Mouse (Mus musculus): ENCODE results near the gene Ksr2.

The Ksr2 gene

DNA sequence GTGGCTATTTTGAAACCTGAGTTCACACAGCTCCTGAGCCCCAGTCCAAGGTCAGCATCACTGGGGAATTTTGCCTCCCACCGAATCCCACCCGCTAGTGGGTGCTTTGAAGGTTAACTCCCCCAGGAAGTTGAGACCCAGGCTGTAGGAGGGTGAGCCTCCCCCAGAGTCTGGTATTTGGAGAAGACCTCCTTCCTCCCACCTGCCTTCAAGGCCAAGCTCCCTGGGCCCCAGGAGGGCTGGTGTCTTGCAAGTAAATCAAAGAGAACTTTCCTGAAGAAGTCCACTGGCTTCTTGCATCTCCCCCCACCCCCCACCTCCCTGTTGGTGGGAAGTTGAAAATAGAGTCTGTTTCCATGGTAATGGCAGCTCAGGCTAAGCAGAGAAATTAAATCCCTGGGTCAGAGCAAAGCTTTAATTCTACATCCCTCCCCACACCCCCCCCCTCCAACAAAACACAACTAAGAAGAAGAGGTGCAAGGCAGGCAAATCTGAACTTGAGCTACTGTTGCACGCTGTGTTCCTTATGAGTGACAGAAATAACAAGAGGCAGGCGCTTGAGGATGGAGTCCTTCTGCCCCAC lies 274.1 kb downstream of the Ksr2 start:
- DNase-seq (ENCODE audit: low spot score in 2 of 2): no peak

DNA sequence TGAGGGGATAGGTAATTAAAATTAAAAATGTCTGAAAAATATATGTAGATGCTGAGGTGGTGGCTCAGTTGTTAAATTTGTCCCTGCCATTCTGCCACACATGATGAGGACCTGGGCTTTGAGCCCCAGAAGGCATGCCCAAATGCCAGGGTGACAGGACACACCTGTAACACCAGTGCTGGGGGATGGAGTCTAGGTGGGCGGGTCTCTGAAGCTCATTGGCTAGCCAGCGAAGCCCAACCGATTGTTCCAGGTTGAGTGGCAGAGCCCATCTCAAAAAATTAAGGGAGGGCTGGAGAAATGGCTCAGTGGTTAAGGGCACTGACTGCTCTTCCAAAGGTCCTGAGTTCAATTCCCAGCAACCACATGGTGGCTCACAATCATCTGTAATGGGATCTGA lies 274.9 kb downstream of the Ksr2 start:
- DNase-seq (ENCODE audit: low spot score in 2 of 2): no peak

DNA sequence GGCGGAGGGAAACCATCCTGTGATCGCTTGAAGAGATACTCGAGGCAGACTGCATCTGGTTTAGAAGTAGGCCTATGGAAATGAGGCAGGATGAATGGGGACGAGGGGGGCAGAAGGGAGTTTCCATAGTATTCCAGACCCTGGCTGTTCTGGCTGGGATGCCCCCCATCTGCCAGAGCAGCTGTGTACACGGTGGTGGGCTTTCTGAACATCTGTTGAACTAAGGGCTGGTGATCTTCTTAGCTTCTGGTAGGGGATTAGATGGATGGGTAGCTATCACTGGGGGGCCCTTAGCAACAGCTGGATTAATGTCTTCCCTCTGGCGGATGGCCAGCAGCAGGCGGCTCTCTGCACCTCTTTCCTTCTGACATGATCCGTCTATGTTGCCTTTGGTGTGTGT lies 276.0 kb downstream of the Ksr2 start:
- no peak for DNase-seq (ENCODE audit: low spot score in 2 of 2)

DNA sequence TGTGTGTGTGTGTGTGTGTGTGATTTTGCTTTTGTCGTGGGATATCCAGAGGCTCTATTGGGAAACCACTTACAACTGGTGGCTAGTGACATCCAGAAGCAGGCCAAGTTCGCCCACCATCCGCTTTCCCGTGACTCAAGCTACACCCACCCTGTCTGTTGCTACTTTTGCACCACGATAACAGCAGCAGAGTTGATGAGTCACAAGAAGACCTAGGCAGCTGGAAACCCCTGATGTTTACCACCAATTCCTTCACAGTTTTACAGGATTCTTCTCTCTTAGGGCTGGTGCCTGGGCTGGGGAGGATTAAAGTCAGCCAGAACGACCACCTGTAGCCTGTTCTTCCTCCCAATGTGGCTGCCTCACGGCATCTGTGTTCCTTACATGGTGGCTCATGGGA lies 277.5 kb downstream of the Ksr2 start:
- DNase-seq (ENCODE audit: low spot score in 2 of 2): peak; percentile 78 to 82

DNA sequence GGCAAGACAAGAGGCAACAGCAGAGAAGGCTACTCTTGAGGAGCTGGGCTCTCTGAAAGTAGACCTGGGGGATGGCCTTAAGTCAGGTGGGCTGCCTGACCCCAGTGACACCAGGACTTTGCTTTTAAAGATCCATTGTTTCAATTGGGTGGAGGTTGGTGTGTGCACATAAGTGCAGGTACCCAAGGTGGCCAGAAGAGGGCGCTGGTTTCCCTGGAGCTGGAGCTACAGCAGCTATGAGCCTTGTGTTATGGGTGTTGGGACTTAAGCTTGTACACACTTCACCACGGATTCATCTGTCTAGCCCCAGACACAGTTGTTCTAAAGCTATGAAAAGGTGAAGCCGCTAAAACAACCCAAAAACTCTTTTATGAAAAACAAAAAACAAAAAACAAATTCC lies 279.8 kb downstream of the Ksr2 start:
- DNase-seq (ENCODE audit: low spot score in 2 of 2): no peak

DNA sequence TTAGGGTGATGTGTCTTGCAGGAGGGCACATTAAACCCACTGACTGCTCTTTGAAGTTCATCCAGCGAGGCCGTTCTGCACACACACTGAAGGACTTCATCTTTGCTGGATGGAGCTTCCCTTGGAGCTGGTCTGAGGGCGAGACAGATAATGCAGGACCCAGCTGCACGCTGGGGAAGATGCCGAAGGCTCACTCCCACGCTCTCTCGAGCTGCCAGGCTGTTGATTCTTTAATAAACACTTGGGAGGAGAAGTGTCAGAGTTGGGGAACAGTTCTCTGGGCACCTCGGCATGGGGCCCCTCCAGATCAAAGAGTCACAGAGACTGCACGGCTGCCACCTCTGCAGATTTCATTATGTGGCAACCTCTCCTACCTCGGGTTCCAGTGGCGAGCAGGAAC lies 280.8 kb downstream of the Ksr2 start:
- peak in 1 of 2 experiments; percentile 50 for DNase-seq (ENCODE audit: low spot score in 2 of 2)

DNA sequence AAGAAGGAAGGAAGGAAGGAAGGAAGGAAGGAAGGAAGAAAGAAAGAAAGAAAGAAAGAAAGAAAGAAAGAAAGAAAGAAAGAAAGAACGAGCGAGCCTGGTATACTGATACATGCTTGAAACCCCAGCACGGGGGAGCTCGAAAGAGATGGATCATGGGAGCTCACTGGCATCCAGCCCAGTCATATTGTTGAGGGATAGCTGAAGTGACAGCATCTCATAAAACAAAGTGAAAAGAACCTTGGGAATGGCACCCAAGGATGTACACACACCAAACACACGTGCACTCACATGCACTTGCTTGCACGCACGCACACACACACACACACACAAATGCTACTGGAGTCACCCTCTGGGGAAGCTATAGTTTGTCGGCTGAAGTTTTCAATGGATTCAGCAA lies 282.6 kb downstream of the Ksr2 start:
- no peak for DNase-seq (ENCODE audit: low spot score in 2 of 2)

DNA sequence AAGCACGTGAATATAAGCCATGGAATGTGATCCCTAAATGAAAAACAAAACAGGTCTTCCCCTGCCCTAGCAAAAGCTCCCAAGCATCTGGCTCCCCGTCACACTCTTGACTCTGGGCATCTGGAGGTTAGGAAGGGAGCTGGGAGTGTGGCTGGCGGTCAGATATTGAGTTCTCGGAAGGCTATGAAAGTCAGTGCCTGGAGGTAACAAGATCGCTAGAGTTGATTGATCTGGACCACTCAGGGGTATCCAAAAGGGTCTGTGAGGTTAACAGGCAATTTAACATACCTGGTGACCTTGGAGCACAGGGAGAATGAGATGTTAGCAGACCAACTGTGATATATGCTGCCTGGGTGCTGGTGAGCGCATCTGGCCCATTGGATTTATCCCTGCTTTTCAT lies 283.8 kb downstream of the Ksr2 start:
- DNase-seq (ENCODE audit: low spot score in 2 of 2): no peak

DNA sequence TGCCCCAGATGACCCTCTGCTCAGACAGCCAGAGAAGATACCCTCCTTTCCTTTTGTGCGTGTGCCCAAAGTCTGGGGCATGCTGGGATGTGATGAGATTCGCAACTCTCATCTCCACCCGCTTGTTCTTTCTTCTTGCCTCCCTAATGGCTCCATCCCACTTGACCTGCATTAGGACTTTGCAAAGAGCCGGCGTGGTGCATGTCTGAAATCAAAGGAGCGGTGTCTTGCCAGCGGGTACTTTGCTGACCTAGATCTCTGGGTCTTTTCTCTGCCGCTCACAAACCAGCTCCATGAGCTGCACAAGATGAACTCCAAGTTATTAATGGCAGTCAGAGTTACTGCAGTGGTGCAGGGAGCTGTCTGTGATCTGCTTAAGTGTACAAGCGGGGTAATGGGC lies 290.6 kb downstream of the Ksr2 start:
- no peak for DNase-seq (ENCODE audit: low spot score in 2 of 2)

DNA sequence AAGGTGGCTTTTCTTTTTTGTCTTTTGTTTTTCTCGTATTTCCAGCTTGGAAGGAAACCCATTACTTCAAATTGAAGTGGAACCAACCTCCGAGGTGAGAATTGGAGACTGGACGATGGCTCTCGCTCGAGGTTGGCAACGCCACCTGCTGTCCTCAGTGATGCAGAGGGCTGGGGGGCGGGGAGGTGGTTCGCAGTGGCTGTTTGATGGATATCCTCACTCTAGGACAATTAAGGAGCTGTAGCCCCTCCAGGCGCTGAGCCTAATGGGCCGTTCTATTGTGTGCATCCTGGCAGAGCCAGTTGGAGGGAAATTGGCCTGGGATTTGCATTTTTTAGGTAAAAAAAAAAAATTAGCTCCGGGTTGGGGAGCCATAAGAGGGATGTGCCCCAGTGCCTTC lies 292.8 kb downstream of the Ksr2 start:
- DNase-seq (ENCODE audit: low spot score in 2 of 2): no peak

DNA sequence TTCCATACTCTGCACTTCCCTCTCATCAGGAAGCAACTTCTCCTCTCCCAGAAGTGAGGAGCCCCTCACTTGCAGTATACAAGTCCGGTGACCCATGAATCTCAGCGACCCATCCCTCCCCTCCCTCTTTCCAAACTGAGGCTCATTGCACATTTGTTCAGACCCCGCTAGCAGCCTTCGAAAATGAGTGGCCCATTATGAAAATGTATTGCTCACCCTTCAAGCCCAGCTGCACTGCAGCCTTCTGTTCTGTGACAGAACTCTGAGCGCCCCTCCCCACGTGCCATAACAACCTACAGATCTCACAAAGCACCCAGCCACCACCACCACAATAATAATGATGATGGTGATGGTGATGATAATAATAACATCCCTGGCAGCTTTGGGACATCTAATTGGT lies 295.5 kb downstream of the Ksr2 start:
- no peak for DNase-seq (ENCODE audit: low spot score in 2 of 2)

DNA sequence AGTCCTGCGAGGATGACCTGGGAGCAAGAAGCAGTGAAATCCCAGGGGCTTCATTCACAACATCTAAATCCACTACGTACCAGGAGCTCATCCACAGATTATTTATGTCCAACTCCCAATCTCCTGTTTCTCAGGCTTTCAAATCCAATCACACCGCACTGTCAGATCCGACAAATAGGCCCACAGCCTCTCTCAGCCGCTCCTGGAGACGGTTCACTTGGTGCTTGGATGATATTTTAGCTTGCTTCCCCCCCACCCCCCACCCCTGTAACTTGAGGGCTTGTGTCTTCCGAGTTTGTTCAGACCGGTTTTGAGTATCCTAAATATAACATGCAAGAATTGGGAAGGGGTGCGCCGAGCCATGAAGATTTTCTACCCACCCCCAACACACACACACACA lies 297.8 kb downstream of the Ksr2 start:
- DNase-seq (ENCODE audit: low spot score in 2 of 2): no peak

DNA sequence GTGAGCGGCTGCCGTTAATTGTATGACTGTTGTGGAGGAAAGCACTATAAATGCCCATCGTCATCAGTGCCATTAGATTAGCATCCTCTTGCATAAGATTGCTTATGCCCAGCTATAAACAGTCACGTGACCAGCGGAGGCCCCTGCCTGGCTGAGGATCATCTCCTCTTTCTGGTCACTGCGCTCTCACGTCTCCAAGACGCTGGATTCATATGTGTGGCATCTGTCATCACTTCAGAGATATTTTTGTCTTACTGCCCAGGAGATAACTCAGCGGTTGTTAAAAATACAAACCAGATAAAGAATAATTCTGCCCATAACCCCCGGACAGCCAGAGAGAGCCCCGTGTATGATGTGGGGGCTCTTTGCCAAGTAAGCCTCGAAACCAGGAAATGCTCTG lies 298.4 kb downstream of the Ksr2 start:
- DNase-seq (ENCODE audit: low spot score in 2 of 2): no peak

DNA sequence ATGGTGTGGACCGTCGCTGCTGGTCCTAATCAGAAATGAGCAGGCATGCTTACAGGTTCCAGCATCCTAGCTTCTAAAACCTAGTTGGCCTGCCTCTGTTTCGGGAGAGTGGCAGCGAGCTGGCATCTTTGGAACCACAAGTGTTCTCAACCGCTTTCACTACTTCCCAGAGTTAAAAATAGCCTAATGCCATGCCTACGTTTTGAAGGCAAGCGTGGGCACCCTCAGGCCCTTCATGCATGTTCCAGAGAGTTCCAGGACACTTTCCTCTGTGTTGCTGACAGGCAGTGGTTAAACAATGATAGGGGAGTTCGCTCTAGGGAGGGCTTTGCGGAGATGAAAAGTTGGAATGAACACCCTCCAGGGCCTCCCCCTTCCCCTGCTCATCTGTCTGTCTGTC lies 303.3 kb downstream of the Ksr2 start:
- no peak for DNase-seq (ENCODE audit: low spot score in 2 of 2)

DNA sequence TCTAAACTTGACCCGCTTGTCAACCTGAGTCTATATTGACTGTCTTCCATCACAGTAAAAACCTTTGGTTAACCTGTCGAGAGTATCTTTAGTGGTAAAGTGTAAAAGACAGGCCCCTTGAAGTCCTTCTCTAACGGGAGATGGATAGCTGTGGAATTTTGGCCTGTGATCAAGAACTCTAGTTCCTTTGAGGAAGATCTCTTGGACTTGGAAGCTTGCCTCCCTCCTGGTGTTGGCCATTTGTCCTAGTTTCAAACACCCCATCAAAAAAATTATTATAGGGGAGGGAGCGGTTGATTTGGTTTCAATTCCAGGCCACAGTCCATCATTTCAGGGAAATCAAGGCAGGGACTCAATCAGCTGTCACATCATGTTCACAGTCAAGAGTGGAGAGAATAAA lies 309.5 kb downstream of the Ksr2 start:
- no peak for DNase-seq (ENCODE audit: low spot score in 2 of 2)

DNA sequence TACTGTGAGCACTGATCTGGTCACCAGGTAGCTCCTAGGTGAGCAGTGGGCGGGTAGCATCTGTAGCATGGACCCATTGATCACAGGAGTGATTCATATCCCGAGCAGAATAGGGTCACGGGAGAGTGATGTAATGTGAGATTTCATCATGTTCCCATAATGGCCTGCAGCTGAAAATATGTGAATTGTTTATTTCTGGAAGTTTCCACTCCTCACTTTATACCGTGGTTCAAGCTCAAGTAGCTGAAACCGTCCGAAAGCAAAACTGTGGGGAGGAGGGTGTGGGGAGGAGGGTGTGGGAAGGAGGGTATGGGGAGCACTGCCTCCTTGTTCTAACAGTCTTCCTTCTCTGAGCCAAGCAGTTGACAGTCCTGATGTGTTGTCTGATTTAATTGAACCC lies 312.7 kb downstream of the Ksr2 start:
- no peak for DNase-seq (ENCODE audit: low spot score in 2 of 2)

DNA sequence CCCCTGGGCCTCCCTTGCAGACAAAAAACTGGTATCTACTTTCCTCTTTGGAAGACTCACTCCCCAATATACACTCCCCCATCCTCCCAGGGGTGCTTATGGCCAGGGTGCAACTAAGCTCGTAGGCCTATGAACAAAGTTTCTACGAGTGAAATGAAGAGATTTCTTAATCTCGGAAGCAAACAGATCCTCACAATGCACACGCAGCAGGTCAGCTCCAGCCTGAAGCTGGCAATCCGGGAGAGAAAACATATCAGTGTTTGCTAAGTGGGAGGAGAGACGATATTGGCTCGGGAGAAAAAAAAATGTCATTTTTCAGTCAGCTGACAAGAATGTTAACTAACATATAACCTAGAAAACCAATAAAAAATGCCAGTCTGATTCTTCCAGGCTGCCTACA lies 313.3 kb downstream of the Ksr2 start:
- DNase-seq (ENCODE audit: low spot score in 2 of 2): no peak

DNA sequence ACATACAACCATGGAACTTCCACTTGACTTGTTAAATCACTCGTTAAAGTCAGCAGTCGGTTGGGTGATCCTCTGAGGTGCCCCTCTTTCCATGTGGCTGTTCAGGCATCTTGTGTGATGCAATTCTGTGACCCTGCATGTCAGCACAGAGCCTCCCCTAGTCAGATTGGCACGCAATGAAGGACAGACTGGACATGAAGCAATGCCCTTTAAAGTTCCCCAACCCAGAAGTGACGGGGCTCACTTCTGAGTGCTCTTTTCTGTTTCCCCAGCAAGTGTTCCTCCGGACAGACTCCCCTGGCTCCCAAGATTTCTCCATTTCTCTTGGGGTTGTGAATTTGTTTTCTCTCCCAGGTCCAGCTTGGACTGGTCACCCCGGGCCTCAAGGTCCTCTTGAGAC lies 317.5 kb downstream of the Ksr2 start:
- DNase-seq (ENCODE audit: low spot score in 2 of 2): no peak

DNA sequence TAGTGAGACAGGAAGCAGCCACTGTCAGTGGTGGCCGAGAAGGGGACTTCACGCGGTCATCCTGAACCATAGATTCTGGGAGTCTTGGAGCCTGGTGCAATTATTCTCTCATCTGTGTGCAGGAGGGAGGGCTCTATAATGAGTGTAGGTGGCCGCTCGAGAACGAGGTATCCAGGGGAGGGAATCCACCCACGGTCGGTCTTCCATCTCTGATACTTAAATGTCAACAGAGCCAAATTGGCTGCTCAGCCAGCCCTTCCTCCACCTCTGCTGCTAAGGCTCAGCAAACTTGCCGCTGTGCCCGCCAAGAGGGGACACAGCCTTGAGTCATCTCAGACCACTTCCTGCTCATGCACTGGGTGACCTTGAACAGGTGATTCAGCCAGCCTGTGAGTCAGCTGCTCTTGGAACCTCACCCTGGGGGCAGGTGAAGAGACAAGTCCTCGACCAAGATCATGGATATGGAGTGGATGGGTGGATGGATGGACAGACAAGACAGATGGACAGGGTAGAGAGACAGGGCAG lies 330.9 kb downstream of the Ksr2 start:
- DNase-seq (ENCODE audit: low spot score in 2 of 2): peak; percentile 48 to 56

DNA sequence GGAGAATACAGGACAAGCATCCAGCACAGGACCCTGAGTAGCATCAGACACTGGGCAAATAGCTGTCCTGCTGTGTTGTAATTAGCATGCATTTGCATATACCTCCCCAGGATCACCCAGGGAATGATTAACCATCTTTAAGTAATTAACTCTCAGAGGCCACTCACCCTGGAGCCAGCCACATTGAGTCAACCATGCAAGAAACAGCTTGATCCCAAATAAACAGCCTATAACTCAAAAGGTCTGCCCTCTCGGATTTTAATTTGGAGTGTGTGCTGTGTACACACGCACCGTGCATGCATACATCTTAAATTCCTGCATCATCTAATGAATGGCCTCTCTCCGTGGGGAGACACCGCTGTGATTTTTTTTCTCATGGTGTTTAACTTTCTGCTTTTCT lies 335.6 kb downstream of the Ksr2 start:
- DNase-seq (ENCODE audit: low spot score in 2 of 2): no peak

DNA sequence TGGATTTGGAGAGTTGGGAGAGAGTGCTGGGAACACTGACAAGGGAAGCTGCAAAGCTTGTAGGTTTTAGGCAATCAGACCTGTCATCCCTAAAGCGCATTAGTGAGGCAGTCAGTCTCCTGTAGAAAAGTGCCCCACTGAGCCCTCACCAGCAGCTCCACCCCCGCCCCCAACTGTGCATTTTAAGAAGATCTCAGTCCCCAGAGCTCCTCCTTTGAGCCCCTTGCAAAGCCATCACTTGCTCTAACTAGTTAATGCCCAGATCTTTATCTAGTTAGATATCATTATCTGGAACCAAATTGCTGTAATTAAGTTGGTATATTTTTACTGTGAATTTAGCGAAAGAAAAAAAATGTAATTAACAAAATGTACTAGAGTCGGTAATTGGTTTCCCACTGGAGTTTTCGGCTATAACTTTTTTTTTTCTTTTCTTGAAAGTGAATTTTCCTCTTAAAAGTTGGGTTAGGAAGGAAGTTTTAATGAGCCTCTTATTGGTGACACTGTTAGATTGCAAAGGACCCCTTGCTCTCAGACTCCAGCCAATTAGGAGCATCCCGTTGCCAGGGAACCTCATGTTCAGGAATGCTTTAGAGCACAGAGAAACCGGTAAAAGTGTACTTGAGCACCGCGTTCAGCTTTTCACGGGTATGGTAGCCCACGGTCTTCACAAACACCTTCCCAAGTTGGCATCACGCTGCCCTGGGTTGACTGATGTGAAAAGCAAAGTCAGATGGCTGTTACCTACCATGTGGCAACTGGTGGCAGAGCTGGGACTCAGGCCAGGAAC lies 344.1 kb downstream of the Ksr2 start:
- no peak for DNase-seq (ENCODE audit: low spot score in 2 of 2)

DNA sequence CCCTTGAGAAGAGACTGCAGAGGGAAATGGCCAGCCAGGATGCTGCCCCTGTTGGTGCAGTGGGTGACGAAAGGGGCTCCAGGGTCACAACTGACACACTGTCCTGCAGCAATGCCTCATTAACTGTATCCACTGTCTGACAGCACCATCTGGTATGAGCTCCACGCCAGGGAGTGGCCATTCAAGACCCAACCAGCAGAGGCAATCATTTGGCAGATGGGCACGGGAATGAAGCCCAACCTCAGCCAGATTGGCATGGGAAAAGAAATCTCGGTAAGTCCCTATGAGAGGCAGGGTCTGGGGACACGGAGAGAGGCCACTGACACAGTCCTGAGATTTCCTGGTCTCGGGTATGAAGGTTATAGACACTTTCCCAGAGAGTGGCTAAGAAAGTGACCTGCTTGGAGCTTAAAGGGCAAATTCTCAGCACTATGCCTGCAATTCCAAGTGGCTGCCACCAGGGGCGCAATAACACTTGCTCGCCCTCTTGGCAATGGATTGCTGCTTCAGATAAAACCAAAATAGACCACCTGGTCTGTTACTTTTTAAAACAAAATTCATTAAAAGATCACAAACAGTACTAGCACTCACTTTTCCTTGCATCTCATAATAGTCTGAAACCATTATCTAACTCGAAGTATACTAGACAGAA lies 347.5 kb downstream of the Ksr2 start:
- DNase-seq (ENCODE audit: low spot score in 2 of 2): no peak

DNA sequence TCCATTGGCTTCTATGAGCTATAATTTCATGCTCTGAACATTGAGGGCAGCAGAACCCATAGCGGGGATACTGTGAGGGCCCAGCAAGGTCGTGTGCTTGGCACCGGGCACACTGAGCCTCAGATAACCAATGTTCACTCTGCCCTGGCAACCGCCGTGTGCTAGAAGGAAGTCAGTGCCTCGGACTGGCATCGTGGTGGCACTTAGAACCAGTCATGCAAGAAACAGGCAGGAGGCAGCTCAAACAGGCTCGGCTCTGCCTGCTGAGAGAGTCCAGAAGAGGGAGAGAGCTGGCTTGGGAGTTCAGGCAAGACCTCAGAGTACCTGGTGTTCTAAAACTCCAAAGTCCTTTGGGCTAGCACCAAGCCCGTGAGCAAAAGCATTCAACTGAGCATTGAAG lies 350.7 kb downstream of the Ksr2 start:
- DNase-seq (ENCODE audit: low spot score in 2 of 2): no peak
